Mouse (Mus musculus) T-helper 2 cell (primary cell): Measurements from ENCODE around the gene Olfr1377.
"Not testable (repeated sequence)": the region's sequence is repeated elsewhere in the genome, so short reads cannot be mapped to it uniquely, and the experiment has no call there.

Source experiments
- in situ Hi-C: fragments of 300-600 bp; cut with MboI, MseI; formaldehyde crosslinking; loops from one replicate; pipeline ENCODE4 v1.15.1; 2025; ENCODE audit warnings: high pct_unique_total_duplicates

Olfr1377 gene

GRCm38 (mm10) chr11:50981667-50982066 is at the start of gene Olfr1377:
Gene Olfr1377 (plus strand): TSS chr11:50981967.
- in situ Hi-C loops = no loop called here

- in situ Hi-C loops = loop anchor here (25.0 kb wide), 1 partner anchor 1845 kb away; the partner anchor contains the start of gene Ifi47
These were observed 49.7 kb upstream of the Olfr1377 start for GRCm38 (mm10) chr11:50932040-50932439.

GRCm38 (mm10) chr11:50938435-50938834 is 43.3 kb upstream of the Olfr1377 start:
- in situ Hi-C loops = loop anchor here (25.0 kb wide), 1 partner anchor 1851 kb away; the partner anchor contains the start of gene Ifi47

- in situ Hi-C loops = loop anchor here (5.0 to 25.0 kb wide), 2 partner anchors 93 to 1852 kb away; partner anchors contain the start of gene Ifi47
These were observed 42.0 kb upstream of the Olfr1377 start for GRCm38 (mm10) chr11:50939621-50940366.

GRCm38 (mm10) chr11:50942386-50942785 is 39.4 kb upstream of the Olfr1377 start:
- in situ Hi-C loops = loop anchor here (5.0 to 25.0 kb wide), 2 partner anchors 90 to 1855 kb away; partner anchors contain the start of gene Ifi47

GRCm38 (mm10) chr11:50943506-50943905 is 38.3 kb upstream of the Olfr1377 start, which contains the start of gene 4933414I15Rik:
Gene 4933414I15Rik (minus strand): TSS chr11:50943765.
- in situ Hi-C loops = loop anchor here (5.0 to 25.0 kb wide), 2 partner anchors 89 to 1856 kb away; partner anchors contain the start of gene Ifi47

- in situ Hi-C loops = loop anchor here (10.0 kb wide), 1 partner anchor 603 kb away; no protein-coding TSS in a partner anchor
These were observed 29.5 kb upstream of the Olfr1377 start for GRCm38 (mm10) chr11:50952290-50952689.

- in situ Hi-C loops = loop anchor here (10.0 kb wide), 1 partner anchor 601 kb away; no protein-coding TSS in a partner anchor
These were observed 28.1 kb upstream of the Olfr1377 start, which contains the start of gene Prop1 for GRCm38 (mm10) chr11:50953665-50954064. Gene Prop1 (minus strand): TSS chr11:50953765.

- in situ Hi-C loops = no loop called here
These were observed 16.9 kb upstream of the Olfr1377 start for GRCm38 (mm10) chr11:50964886-50965285.

- in situ Hi-C loops = no loop called here
These were observed 15.5 kb upstream of the Olfr1377 start, which contains the start of gene Olfr1378 for GRCm38 (mm10) chr11:50966230-50966629. Gene Olfr1378 (plus strand): TSS chr11:50966530.

GRCm38 (mm10) chr11:50977216-50977615 is 4.6 kb upstream of the Olfr1377 start:
- in situ Hi-C loops = no loop called here

- in situ Hi-C loops = no loop called here
These were observed 21.5 kb downstream of the Olfr1377 start, which contains the start of gene Olfr51 for GRCm38 (mm10) chr11:51003296-51003695. Gene Olfr51 (plus strand): TSS chr11:51003596.

- in situ Hi-C loops = no loop called here
These were observed 30.1 kb downstream of the Olfr1377 start for GRCm38 (mm10) chr11:51011821-51012220.

GRCm38 (mm10) chr11:51013936-51014335 is 32.2 kb downstream of the Olfr1377 start, which contains the start of gene Olfr54:
Gene Olfr54 (plus strand): TSS chr11:51014236.
- in situ Hi-C loops = no loop called here

GRCm38 (mm10) chr11:51016341-51016740 is 34.6 kb downstream of the Olfr1377 start:
- in situ Hi-C loops = no loop called here

- in situ Hi-C loops = not testable (repeated sequence)
These were observed 45.0 kb downstream of the Olfr1377 start for GRCm38 (mm10) chr11:51026811-51027210.

GRCm38 (mm10) chr11:51029381-51029780 is 47.6 kb downstream of the Olfr1377 start:
- in situ Hi-C loops = not testable (repeated sequence)

GRCm38 (mm10) chr11:51030225-51030624 is 48.5 kb downstream of the Olfr1377 start:
- in situ Hi-C loops = loop anchor here (5.0 kb wide), 1 partner anchor 88 kb away; the partner anchor contains the start of gene 4933414I15Rik

- in situ Hi-C loops = loop anchor here (5.0 kb wide), 1 partner anchor 91 kb away; the partner anchor contains the start of gene 4933414I15Rik
These were observed 51.1 kb downstream of the Olfr1377 start for GRCm38 (mm10) chr11:51032851-51033250.

- in situ Hi-C loops = loop anchor here (5.0 kb wide), 1 partner anchor 92 kb away; the partner anchor contains the start of gene 4933414I15Rik
These were observed 52.4 kb downstream of the Olfr1377 start for GRCm38 (mm10) chr11:51034141-51034540.

- in situ Hi-C loops = no loop called here
These were observed 54.2 kb downstream of the Olfr1377 start for GRCm38 (mm10) chr11:51035951-51036350.
